Mouse (Mus musculus) heart, embryonic 11.5 days (tissue): ENCODE data around the gene Acsm4. TPM values are rescaled to one million over a fixed set of nuclear protein-coding genes. Genes with fewer than 3 reads are reported as not detected.
"Not testable (repeated sequence)": the region's sequence is repeated elsewhere in the genome, so short reads cannot be mapped to it uniquely, and the experiment has no call there.

Source experiments
- ATAC-seq: fragments of 200-750 bp; cut with Nextera tagmentation; replicated peaks from 2 replicates; pipeline ENCODE4 v1.8.0; 2017; ENCODE audit warnings: moderate library complexity; ENCODE audit not compliant: insufficient number of reproducible peaks, low FRiP score, low TSS enrichment
- H3K27ac ChIP-seq: fragments of 300-500 bp; sonication (generic); 2 replicates; pipeline ENCODE4 v1.5.1; 2014; ENCODE audit warnings: mild to moderate bottlenecking, low read depth, low read length
- H3K27me3 ChIP-seq: fragments of 300-500 bp; sonication (generic); 2 replicates; pipeline ENCODE4 v1.6.1; 2014; ENCODE audit warnings: mild to moderate bottlenecking, low read length, mixed read lengths; ENCODE audit not compliant: control insufficient read depth, insufficient read depth
- H3K36me3 ChIP-seq: fragments of 300-500 bp; sonication (generic); 2 replicates; pipeline ENCODE4 v1.6.1; 2014; ENCODE audit warnings: mild to moderate bottlenecking, low read length, moderate library complexity, mixed read lengths; ENCODE audit not compliant: control insufficient read depth, insufficient read depth
- H3K4me1 ChIP-seq: fragments of 300-500 bp; sonication (generic); 2 replicates; pipeline ENCODE4 v1.6.1; 2014; ENCODE audit warnings: low read length; ENCODE audit not compliant: control insufficient read depth, insufficient read depth
- H3K4me2 ChIP-seq: fragments of 300-500 bp; sonication (generic); 2 replicates; pipeline ENCODE4 v1.6.1; 2014; ENCODE audit warnings: mild to moderate bottlenecking, moderate library complexity
- H3K4me3 ChIP-seq: fragments of 300-500 bp; sonication (generic); 2 replicates; pipeline ENCODE4 v1.5.1; 2014; ENCODE audit warnings: low read depth, low read length
- H3K9ac ChIP-seq: fragments of 300-500 bp; sonication (generic); 2 replicates; pipeline ENCODE4 v1.6.1; 2014; ENCODE audit warnings: mild to moderate bottlenecking, low read depth, low read length, moderate library complexity
- H3K9me3 ChIP-seq: fragments of 300-500 bp; sonication (generic); replicated peaks from 2 replicates; pipeline ENCODE4 v1.6.1; 2016; ENCODE audit warnings: low read length; ENCODE audit not compliant: control insufficient read depth
- WGBS: fragments of 180-500 bp; shearing (Covaris S2); extraction: QIAGEN DNeasy Blood & Tissue Kit; methylation state at CpG from one replicate; pipeline ENCODE4 v1.1.7; 2014; ENCODE audit not compliant: insufficient replicate concordance; 5-methylcytosine and 5-hydroxymethylcytosine counted together
- polyA plus RNA-seq: library from polyadenylated mRNA; unstranded; fragments of >200 nt; fragmentation: Nextera tagmentation; extraction: Ambion mirVana; gene quantifications from 2 replicates; pipeline ENCODE4 v1.2.1, GENCODE M21; 2014

The Acsm4 gene
- polyA plus RNA-seq, 1 experiment from 2014 or later = not detected

GRCm38 (mm10) chr7:119694926-119695325, 5.1 kb downstream of the Acsm4 start:
- Histone ChIP-seq H3K4me3 (no peak overlapping the region), H3K4me2 (no peak overlapping the region), H3K9ac (no peak overlapping the region), H3K4me1 (no peaks in the 10 kb centered on the region), H3K27me3 (no peaks in the 10 kb centered on the region), H3K36me3 (no peaks in the 10 kb centered on the region), H3K27ac (no peak overlapping the region), H3K9me3 (no peaks in the 10 kb centered on the region)
- 67% methylated on average over 1 of the region's 1 CpGs for WGBS
- ATAC-seq = no peak

GRCm38 (mm10) chr7:119714111-119714510, 24.3 kb downstream of the Acsm4 start:
- no peak overlapping the region for H3K9ac ChIP-seq
- no peak overlapping the region for H3K27ac ChIP-seq
- H3K27me3 ChIP-seq = no peaks in the 10 kb centered on the region
- ATAC-seq = no peak
- H3K4me3 ChIP-seq = no peak overlapping the region
- peaks cover 23% of the 10 kb centered on the region for H3K36me3 ChIP-seq
- no peaks in the 10 kb centered on the region for H3K9me3 ChIP-seq
- 91% methylated on average over 7 of the region's 7 CpGs for WGBS
- no peak overlapping the region for H3K4me2 ChIP-seq
- no peaks in the 10 kb centered on the region for H3K4me1 ChIP-seq

- Histone ChIP-seq H3K27me3 (no peaks in the 10 kb centered on the region), H3K4me2 (peak within 1 kb of the TSS; percentile 77), H3K4me1 (no peaks in the 10 kb centered on the region), H3K4me3 (peak within 1 kb of the TSS; percentile 98), H3K36me3 (peaks cover 20% of the 10 kb centered on the region), H3K27ac (peak within 1 kb of the TSS; percentile 51), H3K9me3 (no peaks in the 10 kb centered on the region), H3K9ac (peak within 1 kb of the TSS; percentile 93)
- ATAC-seq = peak; percentile 95
- under 1% methylated on average over 60 of the region's 60 CpGs for WGBS
Observed at GRCm38 (mm10) chr7:119720253-119720946, 30.6 kb downstream of the Acsm4 start, which contains the start of gene Thumpd1. Thumpd1 (minus strand) TSS chr7:119720798.

GRCm38 (mm10) chr7:119720947-119721310, 31.1 kb downstream of the Acsm4 start:
- Histone ChIP-seq H3K9ac (peak overlapping the region; percentile 67; the same call in 1 of the 2 replicates), H3K36me3 (peaks cover 15% of the 10 kb centered on the region), H3K4me2 (peak overlapping the region; percentile 77), H3K4me1 (no peaks in the 10 kb centered on the region), H3K27me3 (no peaks in the 10 kb centered on the region), H3K27ac (no peak overlapping the region), H3K9me3 (no peaks in the 10 kb centered on the region), H3K4me3 (peak overlapping the region; percentile 98)
- WGBS = 18% methylated on average over 8 of the region's 8 CpGs
- no peak for ATAC-seq

GRCm38 (mm10) chr7:119727621-119728020, 37.8 kb downstream of the Acsm4 start:
- no peak overlapping the region for H3K4me3 ChIP-seq
- H3K4me1 ChIP-seq = no peaks in the 10 kb centered on the region
- no peaks in the 10 kb centered on the region for H3K9me3 ChIP-seq
- no peaks in the 10 kb centered on the region for H3K27me3 ChIP-seq
- no peak overlapping the region for H3K4me2 ChIP-seq
- 81% methylated on average over 2 of the region's 2 CpGs for WGBS
- no peaks in the 10 kb centered on the region for H3K36me3 ChIP-seq
- no peak overlapping the region for H3K9ac ChIP-seq
- ATAC-seq = no peak
- no peak overlapping the region for H3K27ac ChIP-seq

- 84% methylated on average over 4 of the region's 4 CpGs for WGBS
- not testable (repeated sequence) for H3K27me3 ChIP-seq, H3K4me1 ChIP-seq, H3K27ac ChIP-seq, H3K9ac ChIP-seq, H3K36me3 ChIP-seq, ATAC-seq, H3K4me2 ChIP-seq, H3K9me3 ChIP-seq, H3K4me3 ChIP-seq
Observed at GRCm38 (mm10) chr7:119731262-119731661, 41.4 kb downstream of the Acsm4 start.

- H3K9me3 ChIP-seq = no peaks in the 10 kb centered on the region
- H3K9ac ChIP-seq = no peak overlapping the region
- H3K4me3 ChIP-seq = no peak overlapping the region
- peak; percentile 26; the same call in 1 of the 2 replicates for ATAC-seq
- H3K4me1 ChIP-seq = no peaks in the 10 kb centered on the region
- no peaks in the 10 kb centered on the region for H3K36me3 ChIP-seq
- 77% methylated on average over 2 of the region's 2 CpGs for WGBS
- no peak overlapping the region for H3K4me2 ChIP-seq
- H3K27me3 ChIP-seq = no peaks in the 10 kb centered on the region
- no peak overlapping the region for H3K27ac ChIP-seq
Observed at GRCm38 (mm10) chr7:119738877-119739276, 49.1 kb downstream of the Acsm4 start.

GRCm38 (mm10) chr7:119739798-119740468, 50.1 kb downstream of the Acsm4 start:
- H3K4me1 ChIP-seq, H3K9me3 ChIP-seq, H3K27me3 ChIP-seq, H3K9ac ChIP-seq, H3K27ac ChIP-seq, H3K36me3 ChIP-seq: not testable (repeated sequence)
- 0 out of 2 replicates have a peak, but pooled peaks have one; percentile 22 for ATAC-seq
- WGBS = under 1% methylated on average over 18 of the region's 44 CpGs
- Histone ChIP-seq H3K4me3 (peak overlapping the region; percentile 40), H3K4me2 (peak overlapping the region; percentile 55)
